Mouse (Mus musculus) erythroblast, adult 5-6 weeks (primary cell): Measurements from ENCODE around the gene Fastkd5. TPM values are rescaled to one million over a fixed set of nuclear protein-coding genes. Genes with fewer than 3 reads are reported as not detected.
"Not testable (repeated sequence)": the region's sequence is repeated elsewhere in the genome, so short reads cannot be mapped to it uniquely, and the experiment has no call there.

Experiments
- ATAC-seq: replicated peaks from 2 replicates; pipeline ENCODE4 v1.8.0; 2016; ENCODE audit warnings: moderate number of reproducible peaks, mild to moderate bottlenecking, moderate TSS enrichment, inconsistent platforms; ENCODE audit not compliant: poor library complexity, low FRiP score, severe bottlenecking
- total RNA-seq, 2 experiments: library from RNA; stranded (forward) in 1 of 2; stranded (reverse) in 1 of 2; fragments of 150-400 nt in 1 of 2; fragments of 200-764, 138-1000 nt in 1 of 2; gene quantifications; 2 replicates each; pipeline versions ENCODE4 v1.2.3 to v1.2.4; 2015 to 2017; ENCODE audit warnings: low replicate concordance in 2 of 2

The Fastkd5 gene
- 0.84 and 2.9 TPM in 2 replicates for total RNA-seq (2015; ENCODE audit: low replicate concordance)
- 7.1 and 9.1 TPM in 2 replicates for total RNA-seq (2017; ENCODE audit: low replicate concordance)

DNA sequence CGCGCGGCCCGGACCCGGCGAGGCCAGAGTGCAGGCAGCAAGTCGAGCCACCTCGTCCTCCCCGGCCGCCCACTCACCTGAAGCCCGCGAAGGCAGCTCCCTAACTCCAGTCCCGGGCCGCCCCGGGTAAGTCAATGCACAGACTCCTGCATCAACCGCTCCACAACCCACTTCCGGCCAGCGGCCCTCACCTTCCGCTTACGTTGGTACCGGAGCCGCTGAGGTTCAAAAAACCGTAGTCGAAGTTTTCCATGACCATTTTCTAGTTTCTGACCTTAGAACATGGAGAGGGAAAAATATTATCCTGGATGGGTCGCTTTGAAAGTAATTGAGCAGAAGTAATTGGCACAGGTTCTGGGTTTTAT lies at the start of gene Fastkd5, which contains the start of gene Ubox5:
TSS of gene Fastkd5 (minus strand) at position 189 of the 365 bp plus-strand sequence.
TSS of gene Ubox5 (minus strand) at position 200 of the 365 bp plus-strand sequence.
- peak; percentile 91 for ATAC-seq

DNA sequence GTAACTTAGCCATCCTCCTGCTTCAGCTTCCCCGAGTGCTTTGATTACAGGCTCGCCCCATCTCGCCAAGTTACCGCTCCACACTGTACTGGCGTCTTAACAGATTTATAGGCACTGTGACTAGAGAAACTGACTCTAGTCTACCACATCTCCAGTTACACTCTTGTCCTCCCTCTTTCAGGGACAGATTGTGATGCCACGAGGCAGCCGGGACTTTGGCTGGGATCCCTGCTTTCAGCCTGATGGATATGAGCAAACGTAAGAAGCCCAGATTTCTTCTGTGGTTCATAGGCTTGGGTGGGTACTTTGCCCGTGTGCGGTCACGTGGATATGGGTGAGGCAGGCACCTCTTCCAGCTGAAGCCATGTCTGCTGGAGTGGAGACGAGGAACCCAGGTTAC lies 49.3 kb upstream of the Fastkd5 start:
- ATAC-seq = no peak

DNA sequence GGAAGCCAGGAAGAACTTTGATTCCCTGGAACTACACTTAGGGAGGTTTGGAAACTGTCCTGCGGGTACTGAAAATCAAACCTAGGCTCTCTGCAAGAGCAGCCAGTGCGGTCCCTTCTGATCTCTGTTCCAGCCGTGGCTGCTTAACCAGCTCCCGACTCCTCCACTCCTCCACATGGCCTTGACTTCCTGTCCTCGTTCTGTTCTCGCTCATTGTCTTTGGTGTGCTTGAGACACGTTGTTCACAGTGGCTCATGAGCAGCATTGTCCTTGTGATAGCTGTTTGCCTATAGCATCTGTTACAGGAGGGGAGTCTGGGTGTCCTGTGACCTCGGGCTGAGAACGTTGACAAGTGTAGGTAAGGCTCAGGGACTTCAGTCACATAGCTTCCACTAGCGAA lies 47.4 kb upstream of the Fastkd5 start:
- no peak for ATAC-seq

DNA sequence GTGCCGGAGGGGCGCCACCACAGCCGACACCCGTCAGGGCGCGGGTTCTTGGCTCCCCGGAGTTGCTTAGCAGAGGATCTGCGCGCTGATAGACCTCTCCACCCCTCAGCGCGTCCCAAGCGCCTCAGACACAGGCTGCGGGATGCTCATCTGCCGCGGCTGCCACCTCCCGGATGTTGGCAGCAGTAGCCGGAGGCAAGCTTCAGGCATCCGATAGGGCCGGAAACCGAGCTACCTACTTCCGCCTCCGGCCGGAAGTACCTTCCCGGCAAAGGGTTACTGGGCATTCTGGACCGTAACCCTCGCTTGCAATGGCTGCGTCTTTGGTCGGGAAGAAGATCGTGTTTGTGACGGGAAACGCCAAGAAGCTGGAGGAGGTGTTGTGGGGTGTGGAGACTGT lies 37.7 kb upstream of the Fastkd5 start, which contains the start of gene Itpa:
TSS of gene Itpa (plus strand) at position 52 of the 400 bp plus-strand sequence.
- peak; percentile 85 for ATAC-seq

DNA sequence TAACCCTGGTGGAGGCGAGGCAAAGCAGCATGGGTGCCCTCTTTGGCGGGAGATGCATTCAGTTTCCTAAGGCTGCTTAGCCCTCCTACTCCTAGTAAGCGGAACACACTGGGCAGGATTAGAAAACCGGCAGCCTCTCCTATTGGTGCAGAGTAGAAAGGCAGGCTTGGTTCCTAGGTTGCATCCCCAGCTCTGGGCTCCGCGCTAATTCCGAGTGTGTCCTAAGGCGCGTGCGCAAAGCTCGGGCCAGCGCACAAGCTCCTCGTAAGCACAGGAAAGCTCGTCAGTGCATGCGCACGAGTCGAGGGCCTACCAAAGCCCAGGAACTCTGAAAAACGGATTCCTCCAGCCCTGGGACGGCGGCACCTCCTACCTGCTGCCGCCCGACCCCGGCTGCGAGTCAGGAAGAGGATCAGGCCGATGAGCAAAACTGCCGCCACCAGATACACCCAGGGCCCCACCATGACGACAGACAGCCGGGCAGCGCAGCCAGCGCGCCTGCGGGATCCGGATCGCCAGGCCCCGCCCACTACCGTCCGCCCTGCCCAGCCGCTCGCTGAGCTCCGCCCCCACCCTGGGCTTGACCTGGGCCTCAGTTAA lies 34.4 kb upstream of the Fastkd5 start, which contains the start of gene Ddrgk1:
TSS of gene Ddrgk1 (minus strand) at position 558 of the 600 bp plus-strand sequence.
- ATAC-seq = peak; percentile 84

DNA sequence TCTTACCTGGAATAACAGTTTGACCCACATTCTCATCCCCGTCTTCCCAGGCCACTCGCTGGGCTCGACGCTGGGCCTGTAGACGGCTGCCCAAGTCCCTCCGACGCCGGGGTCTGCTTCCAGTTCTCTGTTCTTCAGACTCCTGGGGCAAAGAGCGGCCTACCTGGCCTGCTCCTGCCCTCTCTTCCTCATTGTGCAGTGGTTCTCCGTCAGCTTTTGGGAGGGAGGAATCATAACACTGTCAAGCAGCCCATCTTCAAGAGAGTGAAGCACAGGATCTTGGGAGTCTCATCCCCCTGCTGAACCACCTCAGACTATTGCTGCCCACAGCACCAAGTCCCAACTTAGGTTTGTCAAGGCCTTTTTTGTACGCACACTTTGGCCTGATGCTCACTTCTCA lies 33.5 kb upstream of the Fastkd5 start:
- ATAC-seq = no peak

DNA sequence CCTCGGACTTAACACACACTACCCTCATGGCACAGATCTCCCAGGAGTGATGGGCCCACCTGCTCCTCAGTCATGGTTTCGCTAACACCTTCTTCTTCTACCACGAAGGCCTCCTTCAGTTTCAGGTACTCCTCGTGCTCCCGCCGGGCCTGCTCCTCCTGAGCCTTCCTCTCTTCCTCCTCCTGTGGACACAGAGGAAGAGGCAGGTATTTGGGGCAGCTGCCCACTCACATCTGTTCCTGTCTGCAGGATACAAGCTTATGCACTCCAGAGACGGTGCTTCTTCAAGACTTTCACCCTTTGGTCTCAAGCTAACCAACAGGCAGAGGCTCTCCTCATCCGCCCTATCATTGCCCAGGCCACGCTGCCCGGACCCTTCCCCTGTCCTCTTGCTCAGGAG lies 28.7 kb upstream of the Fastkd5 start:
- ATAC-seq = no peak

DNA sequence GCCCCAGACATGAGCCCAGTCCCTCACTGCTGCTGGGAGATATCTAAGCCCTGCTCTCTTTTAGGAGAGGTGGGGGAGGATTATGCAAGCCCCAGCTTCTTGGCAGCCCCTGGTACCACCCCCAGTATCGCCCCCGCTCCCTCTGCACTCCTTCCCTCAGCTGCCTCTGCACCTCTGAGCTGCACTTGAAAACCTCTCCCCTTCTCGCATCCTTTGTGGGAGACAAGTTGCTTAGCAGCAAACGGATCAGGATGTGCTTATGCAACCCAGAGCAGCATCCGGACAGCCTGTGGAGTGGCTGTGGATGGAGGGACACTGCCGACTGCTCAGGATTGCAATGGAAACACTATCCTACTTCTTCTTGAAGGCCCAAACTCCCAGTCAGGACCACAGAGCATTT lies 27.7 kb upstream of the Fastkd5 start:
- ATAC-seq = no peak

DNA sequence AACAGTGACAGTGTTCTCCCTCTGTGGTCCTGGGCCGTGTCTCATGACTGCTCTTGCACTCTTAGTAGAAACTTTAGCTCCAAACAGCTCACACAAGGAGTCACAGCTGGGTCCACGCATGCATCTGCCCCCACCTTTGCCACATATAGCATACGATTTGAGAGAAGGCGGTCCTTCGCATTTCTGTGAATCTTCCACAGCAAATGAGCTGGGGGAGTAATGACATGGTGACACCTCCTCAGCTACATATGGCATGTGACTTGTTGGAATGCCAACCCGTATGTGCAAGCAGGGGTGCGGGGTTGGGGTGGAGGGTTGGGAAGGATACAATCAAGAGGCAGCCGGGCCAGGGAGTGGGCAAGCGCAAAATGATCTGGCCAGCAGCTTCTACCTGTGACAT lies 26.7 kb upstream of the Fastkd5 start:
- ATAC-seq = no peak

DNA sequence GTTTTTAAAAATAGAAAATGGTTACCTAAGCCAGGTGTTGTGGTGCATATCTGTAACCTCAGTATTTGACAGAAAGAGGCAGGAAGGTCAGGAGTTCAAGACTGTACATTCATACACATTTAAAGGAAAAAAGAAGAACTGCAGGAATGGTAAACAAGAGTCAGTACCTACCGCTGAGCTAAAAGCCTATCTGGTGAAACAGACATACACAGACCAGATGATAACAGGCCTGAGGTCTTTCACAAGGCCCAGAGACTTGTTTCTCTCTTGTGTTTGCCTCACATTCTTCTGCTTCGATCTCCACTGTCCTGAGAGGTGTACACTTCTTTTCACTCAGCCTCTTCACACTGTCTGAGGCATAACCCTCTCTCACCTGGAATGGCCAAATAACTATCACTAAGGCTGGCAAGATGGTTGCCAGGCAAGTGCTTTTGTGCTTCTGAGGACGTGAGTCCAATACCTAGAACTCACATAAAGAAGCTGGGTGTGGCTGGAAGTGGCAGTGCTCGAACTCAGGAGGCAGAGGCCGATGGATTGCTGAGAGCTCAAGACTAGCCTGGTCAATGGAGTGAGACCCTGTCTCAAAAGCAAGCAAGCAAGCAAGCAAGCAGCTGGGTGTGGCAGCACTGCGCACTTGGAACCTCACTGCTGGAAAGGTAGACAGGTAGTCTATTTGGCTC lies 26.0 kb upstream of the Fastkd5 start:
- peak; percentile 81 for ATAC-seq

DNA sequence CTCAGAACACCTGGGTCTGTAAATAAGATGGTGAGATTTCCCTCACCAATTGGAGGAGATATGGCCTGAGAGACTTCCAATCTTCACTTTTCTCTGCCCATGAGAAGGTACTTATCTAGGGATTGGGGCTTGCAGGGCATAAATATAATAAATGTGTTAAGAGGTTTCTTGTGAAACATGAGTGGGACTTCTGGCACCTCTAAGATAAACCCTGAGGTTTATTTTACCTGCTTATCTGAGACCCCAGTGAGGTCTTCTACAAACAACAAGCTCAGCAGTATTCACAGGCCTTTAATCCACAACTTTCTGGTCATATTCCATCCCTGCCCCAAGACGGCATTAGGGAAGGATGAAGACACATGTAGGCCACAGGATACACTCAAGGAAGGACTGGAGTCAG lies 23.9 kb upstream of the Fastkd5 start:
- no peak for ATAC-seq

DNA sequence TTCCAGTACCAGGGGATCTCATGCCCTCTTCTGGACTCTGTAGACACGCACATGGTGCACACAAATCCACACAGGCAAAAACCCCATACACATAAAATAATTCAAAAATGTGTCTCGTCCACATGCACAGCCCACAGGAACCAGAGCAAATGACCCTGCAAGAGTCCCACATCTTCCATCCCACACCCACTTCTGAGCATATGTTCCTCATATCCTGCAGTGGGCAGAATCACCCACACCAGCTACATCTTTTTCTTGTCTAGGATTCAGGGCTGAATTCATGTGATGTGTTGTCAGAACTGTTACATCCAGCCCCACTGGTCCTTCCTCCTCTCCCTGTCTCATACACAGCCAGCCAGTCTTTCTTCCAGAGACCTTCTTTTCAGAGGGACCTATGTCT lies 23.5 kb upstream of the Fastkd5 start:
- no peak for ATAC-seq

DNA sequence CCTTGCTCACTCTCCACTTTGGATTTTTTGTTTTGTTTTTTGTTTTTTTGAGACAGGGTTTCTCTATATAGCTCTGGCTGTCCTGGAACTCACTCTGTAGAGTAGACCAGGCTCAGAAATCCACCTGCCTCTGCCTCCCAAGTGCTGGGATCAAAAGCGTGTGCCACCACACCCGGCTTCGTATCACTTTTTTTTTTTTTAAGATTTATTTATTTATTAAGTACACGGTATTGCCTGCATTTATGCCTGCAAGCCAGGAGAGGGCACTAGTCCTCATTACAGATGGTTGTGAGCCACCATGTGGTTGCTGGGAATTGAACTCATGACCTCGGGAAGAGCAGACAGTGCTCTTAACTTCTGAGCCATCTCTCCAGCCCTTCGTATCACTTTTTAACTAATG lies 19.2 kb upstream of the Fastkd5 start:
- ATAC-seq = not testable (repeated sequence)

DNA sequence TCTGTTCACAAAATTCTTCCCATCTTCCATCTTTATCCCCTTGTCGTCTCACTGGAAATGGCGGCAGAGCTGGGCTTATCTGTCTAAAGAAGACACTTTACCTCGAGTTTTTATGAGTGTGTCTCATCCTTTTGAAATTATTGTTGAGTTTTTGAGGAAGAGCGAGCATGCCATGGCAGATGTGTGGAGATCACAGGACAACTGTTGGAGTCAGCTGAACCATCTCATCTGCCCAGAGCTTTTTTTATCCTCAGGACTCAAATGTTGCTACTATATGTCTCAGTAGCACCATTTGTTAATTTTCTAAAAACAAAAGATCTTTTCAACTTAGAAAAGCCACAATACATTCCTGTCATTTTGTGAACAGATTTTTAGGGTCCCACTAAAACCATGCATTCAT lies 15.4 kb upstream of the Fastkd5 start:
- no peak for ATAC-seq

DNA sequence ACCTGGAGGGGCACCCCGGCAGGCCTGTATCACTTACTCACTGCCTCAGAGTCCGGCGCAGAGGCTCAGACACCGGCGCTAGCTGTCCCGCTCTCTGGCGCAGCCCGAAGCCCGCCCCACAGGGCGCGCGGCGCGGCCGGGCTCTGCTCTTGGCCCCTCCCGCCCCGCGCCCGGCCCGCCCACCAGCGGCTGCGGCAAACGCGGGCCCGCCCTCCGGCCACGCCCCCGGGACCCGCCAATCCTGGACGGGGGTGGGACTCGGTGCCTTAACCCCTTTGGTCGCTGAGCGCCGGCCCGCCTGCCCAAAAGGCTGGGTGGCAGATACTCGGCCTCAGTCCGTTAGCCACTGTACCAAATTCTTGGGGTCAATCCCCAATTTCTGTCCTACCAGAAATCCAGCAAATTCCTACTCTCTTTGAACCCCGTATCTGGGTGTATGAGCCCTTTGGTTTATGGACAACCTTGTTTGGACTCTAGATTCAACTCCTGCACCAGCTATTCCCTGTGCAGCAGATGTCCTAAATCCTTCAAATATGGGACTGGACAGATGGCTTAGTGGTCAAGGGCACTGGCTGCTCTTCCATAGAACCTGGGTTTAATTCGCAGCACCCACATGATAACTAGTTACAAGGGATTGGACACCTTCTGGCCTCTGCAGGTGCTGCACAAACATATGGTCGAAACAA lies 13.0 kb upstream of the Fastkd5 start, which contains the start of gene Lzts3:
TSS of gene Lzts3 (minus strand) at position 120 of the 686 bp plus-strand sequence.
- ATAC-seq = peak; percentile 95

DNA sequence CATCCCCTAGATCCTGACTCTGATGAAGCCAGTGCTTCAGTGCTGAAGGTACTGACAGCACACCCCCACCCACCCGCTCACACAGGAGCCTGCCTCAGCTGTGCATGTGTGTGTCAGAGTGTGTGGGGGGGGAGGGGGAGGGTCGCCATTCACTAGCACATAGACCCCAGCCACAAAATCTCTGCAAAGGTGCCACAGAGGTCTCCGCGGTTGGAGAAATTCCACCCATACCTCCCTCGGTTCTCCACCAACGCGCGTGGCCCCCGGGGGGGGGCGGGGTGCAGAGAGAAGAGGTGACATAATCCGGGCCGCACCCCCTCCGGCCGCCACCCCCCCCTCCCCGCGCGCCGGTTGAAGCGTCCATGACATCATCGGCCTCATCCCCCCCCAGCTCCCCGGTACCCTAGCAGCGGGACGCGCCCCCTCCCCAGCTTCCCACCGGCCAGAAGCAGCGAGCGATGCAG lies 12.4 kb upstream of the Fastkd5 start:
- ATAC-seq = no peak

DNA sequence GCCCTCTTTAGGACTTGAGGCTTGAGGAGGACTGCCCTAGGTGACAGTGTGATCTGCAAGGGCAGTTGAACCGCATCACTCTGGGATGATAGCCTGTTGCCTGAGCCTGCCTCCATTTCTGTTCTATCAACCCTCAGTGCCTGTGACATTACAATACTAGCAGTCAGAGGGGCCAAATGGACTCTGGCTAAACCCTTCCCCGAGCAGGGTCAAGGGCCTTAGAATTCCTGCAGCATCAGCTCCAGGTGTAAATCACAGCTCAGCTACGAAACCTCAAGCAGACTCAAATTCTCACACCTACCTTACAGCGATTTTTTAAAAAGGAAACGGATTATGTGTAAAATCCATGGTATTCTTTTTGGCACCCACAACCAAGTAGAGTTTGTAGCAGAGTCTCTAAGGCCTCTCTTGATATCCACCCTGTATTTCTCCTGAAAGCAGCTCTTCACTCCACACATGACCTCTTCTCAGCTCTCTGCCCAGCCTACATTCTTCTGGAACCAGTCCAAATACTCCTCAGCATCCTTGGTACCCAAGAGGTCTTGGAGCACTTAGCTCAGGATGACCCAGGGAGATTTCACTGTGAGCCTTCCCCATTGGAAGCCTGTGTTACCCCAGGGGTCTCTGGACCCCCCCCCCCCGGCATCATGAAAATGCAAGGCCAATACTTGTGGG lies 11.7 kb upstream of the Fastkd5 start:
- ATAC-seq = no peak

DNA sequence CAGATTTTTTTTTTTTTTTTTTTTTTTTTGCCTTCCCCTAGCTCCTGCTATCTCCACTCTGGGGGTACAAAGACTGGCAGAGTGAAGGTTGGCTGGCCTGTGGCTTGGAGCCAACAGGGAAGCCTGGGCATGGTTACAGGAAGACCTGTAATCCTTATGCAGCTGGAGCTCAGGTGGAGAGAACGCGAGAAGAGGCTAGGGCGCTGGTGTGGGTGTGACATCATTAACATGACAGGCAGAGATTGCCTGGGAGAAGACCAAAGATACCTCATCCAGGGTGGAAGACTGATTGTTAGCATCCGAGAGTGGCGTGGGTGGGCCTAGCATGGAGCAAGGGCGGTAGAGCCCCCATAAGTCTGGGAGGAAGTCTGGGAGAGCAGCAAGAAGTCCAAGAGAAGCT lies 9.4 kb upstream of the Fastkd5 start:
- ATAC-seq = no peak

DNA sequence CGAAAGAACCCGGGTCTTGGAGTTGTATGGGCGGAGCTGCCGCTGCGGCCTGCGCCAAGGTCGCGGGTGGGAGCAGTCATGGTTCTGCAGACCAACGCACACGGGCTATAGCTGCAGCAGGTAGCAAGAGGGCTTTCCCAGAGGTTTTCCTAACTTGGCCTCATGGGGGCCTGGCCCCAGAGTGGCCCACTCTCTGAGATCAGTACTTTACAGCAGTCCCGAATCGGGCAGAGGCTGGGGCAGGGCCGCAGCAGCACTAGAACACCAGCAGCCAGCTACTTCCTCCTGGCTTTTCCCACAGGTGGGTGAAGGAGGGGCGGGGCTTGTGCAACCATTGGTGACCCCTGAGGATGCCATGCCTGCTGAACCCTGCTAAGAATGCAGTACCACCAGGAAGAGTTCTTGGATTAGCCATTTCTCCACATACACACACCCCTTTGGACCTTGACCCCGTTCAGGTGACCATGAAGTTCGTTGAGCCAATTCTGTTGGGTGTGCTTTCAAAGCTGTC lies 8.3 kb upstream of the Fastkd5 start:
- no peak for ATAC-seq

DNA sequence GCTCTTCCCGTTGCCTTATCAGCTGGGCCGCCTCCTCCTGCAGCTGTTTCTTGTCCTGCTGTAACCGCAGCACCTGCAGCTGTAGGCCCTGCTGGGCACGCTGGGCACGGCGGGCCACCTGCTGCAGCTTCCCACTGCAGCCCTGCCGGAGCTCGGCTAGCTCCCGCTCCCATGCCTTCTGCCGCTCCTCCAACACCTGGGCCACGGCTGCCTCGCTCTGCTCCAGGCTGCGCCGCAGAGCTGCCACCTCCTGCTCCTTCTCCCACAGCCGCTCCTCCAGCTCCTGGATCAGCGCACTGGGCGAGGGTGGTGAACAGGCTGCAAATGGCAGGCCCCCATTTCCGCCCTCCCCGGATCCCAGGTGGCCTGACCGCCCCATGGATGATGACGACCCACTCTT lies 6.0 kb upstream of the Fastkd5 start:
- 0 out of 2 replicates have a peak, but pooled peaks have one; percentile 27 for ATAC-seq
